Mouse (Mus musculus): ENCODE data around the gene Fam166b.

GRCm38 (mm10) chr4:43404697-43405096 is 24.2 kb downstream of the Fam166b start:
- no peak for TF ChIP-seq CTCF (IDR thresholded peaks at IDR 0.05; ENCODE audit: control insufficient read depth, insufficient read depth, insufficient read length)
- no peak for TF ChIP-seq CEBPB (IDR thresholded peaks at IDR 0.05; ENCODE audit: low read depth)
- TF ChIP-seq MAX (IDR thresholded peaks at IDR 0.05) = no peak
- no peak for TF ChIP-seq USF1 (IDR thresholded peaks at IDR 0.05; ENCODE audit: low read depth)
- no peak for TF ChIP-seq MYOG (IDR thresholded peaks at IDR 0.05; ENCODE audit: control insufficient read depth, extremely low read depth, insufficient read length)
